Mouse (Mus musculus): ENCODE data around the gene Vps37b. TPM values are rescaled to one million over a fixed set of nuclear protein-coding genes. Genes with fewer than 3 reads are reported as not detected.

Gene Vps37b
- polyA plus RNA-seq, 1 experiment = 22.6 TPM

DNA sequence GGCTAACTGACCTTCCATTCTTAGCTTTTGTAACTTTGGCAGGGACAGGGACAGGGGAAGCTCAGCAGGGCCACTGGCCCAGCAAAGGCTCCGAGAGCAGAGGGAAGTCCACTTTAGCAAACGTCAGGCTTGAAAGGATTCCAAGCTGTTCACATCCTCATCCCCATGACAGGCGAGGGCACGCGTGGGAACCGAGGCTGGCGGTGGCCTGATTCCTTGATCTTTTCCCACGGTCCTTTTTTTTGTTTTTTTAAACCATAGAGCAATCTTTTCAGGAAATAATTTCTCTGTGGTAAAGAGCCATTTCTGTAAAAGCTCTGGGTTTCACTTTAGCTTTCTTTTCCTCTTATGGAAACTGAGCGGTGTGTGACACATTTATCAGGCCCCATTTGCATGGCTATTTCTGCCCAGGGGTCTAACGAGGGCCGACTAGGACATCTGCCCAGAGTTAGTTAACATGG lies 17.2 kb downstream of the Vps37b start:
- no peak overlapping the region for H3K4me3 ChIP-seq (ENCODE audit: insufficient read depth, low read depth, low read length)
- peak; percentile 83 for DNase-seq
- 11% methylated on average over 11 of the region's 11 CpGs for WGBS
- H3K27ac ChIP-seq (ENCODE audit: insufficient read depth, low read depth, low read length) = peak overlapping the region; percentile 34
- H3K36me3 ChIP-seq (ENCODE audit: control insufficient read depth, insufficient read depth, low read length) = no peaks in the 10 kb centered on the region
- H3K4me1 ChIP-seq (ENCODE audit: control insufficient read depth, insufficient read depth, low read length) = peaks cover 29% of the 10 kb centered on the region
- H3K27me3 ChIP-seq (replicated peaks; ENCODE audit: control insufficient read depth, insufficient read depth, low read length) = no peaks in the 10 kb centered on the region
- no peak for TF ChIP-seq CTCF (conservative IDR thresholded peaks at IDR 0.05; ENCODE audit: insufficient read depth, insufficient read length, low read depth, low read length)
- TF ChIP-seq POLR2A (IDR thresholded peaks at IDR 0.05; ENCODE audit: low read depth, low read length) = no peak

DNA sequence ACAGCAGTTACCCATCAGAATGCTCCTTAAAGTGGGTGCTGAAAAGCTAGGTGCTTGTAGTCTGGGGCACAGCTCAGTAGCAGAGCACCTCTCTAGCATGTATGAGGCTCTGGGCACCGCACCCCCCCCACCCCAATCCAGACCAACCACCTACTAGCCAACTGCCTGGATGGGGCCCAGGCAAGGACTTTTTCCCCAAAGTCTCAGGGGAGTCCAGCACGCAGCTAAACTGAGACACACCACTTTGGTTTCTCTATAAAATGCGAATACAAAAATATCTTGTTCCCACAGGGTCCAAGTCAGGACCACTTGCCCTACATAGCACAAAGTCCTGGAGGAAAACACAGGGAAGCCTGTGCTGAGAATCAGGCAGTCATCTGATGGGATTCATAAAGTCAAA lies 17.9 kb downstream of the Vps37b start:
- Histone ChIP-seq H3K4me1 (ENCODE audit: control insufficient read depth, insufficient read depth, low read length) (peaks cover 29% of the 10 kb centered on the region), H3K4me3 (ENCODE audit: insufficient read depth, low read depth, low read length) (no peak overlapping the region), H3K27me3 (replicated peaks; ENCODE audit: control insufficient read depth, insufficient read depth, low read length) (no peaks in the 10 kb centered on the region), H3K36me3 (ENCODE audit: control insufficient read depth, insufficient read depth, low read length) (no peaks in the 10 kb centered on the region), H3K27ac (ENCODE audit: insufficient read depth, low read depth, low read length) (no peak overlapping the region)
- no peak for DNase-seq
- WGBS = 78% methylated on average over 3 of the region's 3 CpGs
- TF ChIP-seq CTCF (conservative IDR thresholded peaks at IDR 0.05; ENCODE audit: insufficient read depth, insufficient read length, low read depth, low read length) (no peak), POLR2A (IDR thresholded peaks at IDR 0.05; ENCODE audit: low read depth, low read length) (no peak)

DNA sequence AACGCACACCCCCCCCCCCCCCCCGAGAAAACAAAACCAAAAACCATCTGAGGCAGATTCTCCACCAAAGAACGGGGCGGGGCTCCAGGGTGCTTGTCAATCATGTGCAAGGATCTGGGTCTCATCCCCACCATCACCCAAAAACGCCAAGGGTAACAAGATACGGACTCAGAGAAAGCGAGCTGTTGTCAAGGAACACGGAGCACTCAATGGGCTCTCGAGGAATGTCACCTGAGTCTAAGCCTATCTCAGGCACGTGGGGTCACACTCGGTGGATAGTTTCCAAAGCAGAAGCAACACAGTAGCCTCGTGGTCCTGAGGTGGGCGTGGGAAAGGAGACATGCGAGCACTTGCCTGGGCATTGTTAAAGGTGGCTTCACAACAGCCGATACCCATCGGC lies 18.3 kb downstream of the Vps37b start:
- WGBS = 81% methylated on average over 16 of the region's 16 CpGs
- H3K27me3 ChIP-seq (replicated peaks; ENCODE audit: control insufficient read depth, insufficient read depth, low read length) = no peaks in the 10 kb centered on the region
- H3K4me3 ChIP-seq (ENCODE audit: insufficient read depth, low read depth, low read length) = no peak overlapping the region
- no peaks in the 10 kb centered on the region for H3K36me3 ChIP-seq (ENCODE audit: control insufficient read depth, insufficient read depth, low read length)
- no peak overlapping the region for H3K27ac ChIP-seq (ENCODE audit: insufficient read depth, low read depth, low read length)
- H3K4me1 ChIP-seq (ENCODE audit: control insufficient read depth, insufficient read depth, low read length) = peaks cover 29% of the 10 kb centered on the region
- TF ChIP-seq CTCF (conservative IDR thresholded peaks at IDR 0.05; ENCODE audit: insufficient read depth, insufficient read length, low read depth, low read length) = no peak
- no peak for TF ChIP-seq POLR2A (IDR thresholded peaks at IDR 0.05; ENCODE audit: low read depth, low read length)
- no peak for DNase-seq

DNA sequence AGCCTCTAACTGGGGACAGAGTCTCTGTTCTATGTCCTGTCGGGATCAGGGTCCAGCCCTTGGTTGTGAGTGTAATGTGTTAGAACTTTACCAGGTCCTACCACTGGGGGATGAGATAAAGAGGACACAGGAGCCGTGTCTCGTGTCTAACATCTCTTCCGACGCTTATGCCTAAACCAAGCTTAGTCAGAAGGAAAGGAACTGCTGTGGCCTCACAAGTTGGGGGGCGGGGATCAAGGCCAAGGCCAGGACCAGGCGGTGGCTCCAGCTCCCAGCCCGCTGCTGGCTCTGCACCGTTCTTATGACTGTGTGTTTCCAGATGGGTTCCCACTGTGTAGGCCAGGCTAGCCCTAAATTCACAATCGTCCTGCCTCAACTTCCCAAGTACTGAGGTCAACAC lies 19.2 kb downstream of the Vps37b start:
- TF ChIP-seq POLR2A (IDR thresholded peaks at IDR 0.05; ENCODE audit: low read depth, low read length) (no peak), CTCF (conservative IDR thresholded peaks at IDR 0.05; ENCODE audit: insufficient read depth, insufficient read length, low read depth, low read length) (no peak)
- Histone ChIP-seq H3K27me3 (replicated peaks; ENCODE audit: control insufficient read depth, insufficient read depth, low read length) (no peaks in the 10 kb centered on the region), H3K4me3 (ENCODE audit: insufficient read depth, low read depth, low read length) (no peak overlapping the region), H3K36me3 (ENCODE audit: control insufficient read depth, insufficient read depth, low read length) (no peaks in the 10 kb centered on the region), H3K4me1 (ENCODE audit: control insufficient read depth, insufficient read depth, low read length) (peaks cover 25% of the 10 kb centered on the region), H3K27ac (ENCODE audit: insufficient read depth, low read depth, low read length) (no peak overlapping the region)
- no peak for DNase-seq
- WGBS = 82% methylated on average over 10 of the region's 10 CpGs

DNA sequence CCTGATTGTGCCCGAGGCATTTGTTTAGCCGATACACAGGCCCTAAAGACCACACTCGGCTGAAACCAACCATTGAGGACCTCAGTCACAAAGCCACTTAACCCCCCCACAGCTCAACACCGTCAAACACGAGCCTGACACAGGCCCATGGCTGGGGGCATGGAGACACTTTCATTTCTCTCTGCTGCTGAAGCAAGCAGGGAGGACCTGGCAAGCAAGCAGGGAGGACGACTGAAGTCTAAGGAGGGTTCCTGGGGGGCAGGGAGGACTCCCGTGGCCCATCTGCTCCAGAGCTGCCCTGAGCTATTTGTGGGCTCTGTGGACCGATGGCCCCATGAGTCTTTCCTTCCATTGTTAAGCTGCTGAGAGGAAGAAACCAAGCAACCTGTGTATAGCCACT lies 20.1 kb downstream of the Vps37b start:
- H3K36me3 ChIP-seq (ENCODE audit: control insufficient read depth, insufficient read depth, low read length) = no peaks in the 10 kb centered on the region
- no peak for DNase-seq
- no peaks in the 10 kb centered on the region for H3K27me3 ChIP-seq (replicated peaks; ENCODE audit: control insufficient read depth, insufficient read depth, low read length)
- H3K4me1 ChIP-seq (ENCODE audit: control insufficient read depth, insufficient read depth, low read length) = peaks cover 30% of the 10 kb centered on the region
- TF ChIP-seq CTCF (conservative IDR thresholded peaks at IDR 0.05; ENCODE audit: insufficient read depth, insufficient read length, low read depth, low read length) (no peak), POLR2A (IDR thresholded peaks at IDR 0.05; ENCODE audit: low read depth, low read length) (no peak)
- peak overlapping the region; percentile 49 for H3K27ac ChIP-seq (ENCODE audit: insufficient read depth, low read depth, low read length)
- WGBS = 32% methylated on average over 8 of the region's 8 CpGs
- H3K4me3 ChIP-seq (ENCODE audit: insufficient read depth, low read depth, low read length) = no peak overlapping the region

DNA sequence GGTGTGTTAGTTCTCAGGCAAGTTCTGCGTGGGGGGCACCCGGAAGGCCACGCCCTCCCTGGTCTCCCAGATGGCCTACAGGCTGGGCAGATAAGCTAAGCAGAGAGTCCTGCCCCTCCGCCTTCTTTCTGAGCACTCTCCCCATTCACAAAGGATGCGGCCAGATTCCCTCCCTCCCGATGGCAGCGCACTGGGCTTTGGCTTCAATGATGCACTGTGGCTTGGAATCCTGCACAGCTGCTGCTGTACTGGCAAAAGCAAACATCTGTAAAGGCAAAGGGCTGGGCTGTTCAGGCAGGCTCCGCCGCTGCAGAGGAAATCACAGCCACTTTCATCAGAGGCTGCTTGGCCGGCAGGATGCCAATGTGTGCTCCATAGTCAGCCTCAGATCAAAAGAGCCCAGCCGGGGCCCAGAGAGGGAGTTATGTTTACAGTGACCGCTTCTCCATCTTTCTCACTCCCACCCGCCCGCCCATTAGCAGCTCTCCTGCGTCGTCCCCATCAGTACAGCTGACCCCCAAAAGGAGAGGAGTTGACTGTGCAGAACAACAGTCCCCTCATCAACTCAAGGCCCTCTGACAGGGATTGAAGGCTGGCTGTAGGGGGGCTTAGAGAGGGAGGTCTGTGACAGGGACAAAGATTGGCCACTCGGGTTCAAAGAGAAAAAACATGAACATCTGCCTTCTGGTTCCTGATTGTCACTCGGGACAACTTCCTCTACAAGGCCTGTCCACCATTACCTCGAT lies 21.0 kb downstream of the Vps37b start:
- WGBS = 39% methylated on average over 19 of the region's 19 CpGs
- peak overlapping the region; percentile 13; the same call in 1 of the 2 replicates for H3K4me3 ChIP-seq (ENCODE audit: insufficient read depth, low read depth, low read length)
- H3K36me3 ChIP-seq (ENCODE audit: control insufficient read depth, insufficient read depth, low read length) = peaks cover under 1% of the 10 kb centered on the region; the same call in 1 of the 2 replicates
- H3K27me3 ChIP-seq (replicated peaks; ENCODE audit: control insufficient read depth, insufficient read depth, low read length) = no peaks in the 10 kb centered on the region
- H3K4me1 ChIP-seq (ENCODE audit: control insufficient read depth, insufficient read depth, low read length) = peaks cover 30% of the 10 kb centered on the region
- TF ChIP-seq CTCF (conservative IDR thresholded peaks at IDR 0.05; ENCODE audit: insufficient read depth, insufficient read length, low read depth, low read length) = no peak
- peak; percentile 57 for DNase-seq
- peak overlapping the region; percentile 49 for H3K27ac ChIP-seq (ENCODE audit: insufficient read depth, low read depth, low read length)

- H3K4me3 ChIP-seq (ENCODE audit: insufficient read depth, low read depth, low read length) = no peak overlapping the region
- 88% methylated on average over 8 of the region's 8 CpGs for WGBS
- H3K27me3 ChIP-seq (replicated peaks; ENCODE audit: control insufficient read depth, insufficient read depth, low read length) = no peaks in the 10 kb centered on the region
- TF ChIP-seq POLR2A (IDR thresholded peaks at IDR 0.05; ENCODE audit: low read depth, low read length) (no peak), CTCF (conservative IDR thresholded peaks at IDR 0.05; ENCODE audit: insufficient read depth, insufficient read length, low read depth, low read length) (no peak)
- H3K27ac ChIP-seq (ENCODE audit: insufficient read depth, low read depth, low read length) = no peak overlapping the region
- peaks cover 31% of the 10 kb centered on the region for H3K4me1 ChIP-seq (ENCODE audit: control insufficient read depth, insufficient read depth, low read length)
- DNase-seq = no peak
- peaks cover 2% of the 10 kb centered on the region; the same call in 1 of the 2 replicates for H3K36me3 ChIP-seq (ENCODE audit: control insufficient read depth, insufficient read depth, low read length)
Measured at GRCm38 (mm10) chr5:124010077-124010476, 22.0 kb downstream of the Vps37b start.

All from kidney, adult 2 months (tissue).